Mouse (Mus musculus) kidney, adult 2 months (tissue): ENCODE data around the gene Wdfy3. TPM values are rescaled to one million over a fixed set of nuclear protein-coding genes. Genes with fewer than 3 reads are reported as not detected.

Experiments
- DNase-seq: peaks from one replicate; pipeline ENCODE4 v3.0.0; 2021
- H3K27ac ChIP-seq: fragments of 200-500 bp; 2 replicates; pipeline ENCODE4 v1.5.1; 2012; ENCODE audit warnings: low read depth, low read length, control low read depth, inconsistent platforms; ENCODE audit not compliant: insufficient read depth
- H3K27me3 ChIP-seq: fragments of 200-500 bp; replicated peaks from 2 replicates; pipeline ENCODE4 v1.6.1; 2012; ENCODE audit warnings: mild to moderate bottlenecking, moderate library complexity, low read length, inconsistent platforms; ENCODE audit not compliant: control insufficient read depth, insufficient read depth
- H3K36me3 ChIP-seq: fragments of 200-500 bp; 2 replicates; pipeline ENCODE4 v1.6.1; 2012; ENCODE audit warnings: mild to moderate bottlenecking, moderate library complexity, low read length, inconsistent platforms; ENCODE audit not compliant: control insufficient read depth, insufficient read depth
- H3K4me1 ChIP-seq: fragments of 200-500 bp; 2 replicates; pipeline ENCODE4 v1.6.1; 2011; ENCODE audit warnings: low read length; ENCODE audit not compliant: control insufficient read depth, insufficient read depth
- H3K4me3 ChIP-seq: fragments of 200-500 bp; 2 replicates; pipeline ENCODE4 v1.5.1; 2011; ENCODE audit warnings: mild to moderate bottlenecking, low read depth, low read length, control low read depth; ENCODE audit not compliant: insufficient read depth
- CTCF ChIP-seq: fragments of 200-500 bp; conservative IDR thresholded peaks from 2 replicates; pipeline ENCODE4 v1.5.1; 2011; ENCODE audit warnings: low read depth, mild to moderate bottlenecking, control low read depth, low read length, moderate library complexity, mixed read lengths; ENCODE audit not compliant: insufficient read depth, insufficient read length
- POLR2A ChIP-seq: fragments of 200-500 bp; IDR thresholded peaks from one replicate; pipeline ENCODE4 v1.6.1; 2011; ENCODE audit warnings: low read depth, low read length, control low read depth
- WGBS: fragments of 180-500 bp; shearing (Covaris S2); methylation state at CpG from one replicate; pipeline ENCODE4 v1.1.7; 2018; 5-methylcytosine and 5-hydroxymethylcytosine counted together
- polyA plus RNA-seq: library from polyadenylated mRNA; depleted of rRNA; stranded (reverse); fragments of >200 nt; gene quantifications from 2 replicates; pipeline ENCODE4 v1.2.3, GENCODE M21; 2012

The Wdfy3 gene
- polyA plus RNA-seq, 1 experiment = 39.7 TPM

DNA sequence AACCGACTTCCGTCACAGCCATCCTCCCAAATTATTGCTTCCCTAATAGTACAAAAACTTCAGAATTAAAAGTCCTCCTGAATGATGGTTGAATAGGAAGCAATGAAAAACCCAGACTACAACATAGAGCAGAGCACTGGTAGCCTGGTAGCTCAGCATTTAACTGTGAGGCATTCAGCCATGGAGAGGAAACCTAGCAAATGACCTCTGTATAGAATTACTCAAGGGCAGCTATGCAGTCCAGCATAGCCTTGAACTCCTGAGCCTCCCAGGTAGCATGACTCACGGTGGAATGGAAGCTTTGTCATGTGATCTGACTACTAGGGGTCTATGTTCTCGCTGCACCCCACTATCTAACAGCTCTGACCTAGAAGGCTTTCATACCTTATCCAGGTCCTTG, 189.8 kb downstream of the Wdfy3 start:
- WGBS = 58% methylated on average over 4 of the region's 4 CpGs
- Histone ChIP-seq H3K4me3 (no peak overlapping the region), H3K27ac (0 out of 2 replicates have a peak overlapping the region, but pooled peaks have one; percentile 48), H3K27me3 (no peaks in the 10 kb centered on the region), H3K4me1 (no peaks in the 10 kb centered on the region), H3K36me3 (peaks cover 2% of the 10 kb centered on the region; the same call in 1 of the 2 replicates)
- TF ChIP-seq POLR2A (no peak), CTCF (no peak)
- no peak for DNase-seq

DNA sequence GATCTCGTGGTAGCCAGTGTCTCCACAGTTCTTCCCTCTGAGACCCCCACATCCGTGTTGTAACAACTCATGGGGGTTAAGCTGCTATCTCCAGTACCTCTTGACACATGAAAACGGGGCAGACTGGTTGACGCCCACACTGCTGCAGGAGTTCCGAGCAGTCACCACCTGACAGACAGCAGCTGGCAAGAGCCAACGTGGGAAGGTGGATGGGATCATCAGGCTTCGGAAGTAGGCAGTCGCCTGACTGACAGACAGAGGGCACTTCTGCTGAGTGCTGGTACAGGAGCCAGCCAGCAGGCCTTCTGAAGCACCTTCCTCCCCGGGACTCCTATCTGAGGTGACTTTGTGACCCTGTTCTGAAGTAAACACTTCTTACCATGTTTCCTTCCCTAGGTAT, 191.3 kb downstream of the Wdfy3 start:
- H3K4me3 ChIP-seq = no peak overlapping the region
- H3K4me1 ChIP-seq = no peaks in the 10 kb centered on the region
- 54% methylated on average over 9 of the region's 9 CpGs for WGBS
- TF ChIP-seq POLR2A (no peak), CTCF (no peak)
- H3K27ac ChIP-seq = no peak overlapping the region
- peaks cover 2% of the 10 kb centered on the region; the same call in 1 of the 2 replicates for H3K36me3 ChIP-seq
- no peaks in the 10 kb centered on the region for H3K27me3 ChIP-seq
- DNase-seq = no peak

DNA sequence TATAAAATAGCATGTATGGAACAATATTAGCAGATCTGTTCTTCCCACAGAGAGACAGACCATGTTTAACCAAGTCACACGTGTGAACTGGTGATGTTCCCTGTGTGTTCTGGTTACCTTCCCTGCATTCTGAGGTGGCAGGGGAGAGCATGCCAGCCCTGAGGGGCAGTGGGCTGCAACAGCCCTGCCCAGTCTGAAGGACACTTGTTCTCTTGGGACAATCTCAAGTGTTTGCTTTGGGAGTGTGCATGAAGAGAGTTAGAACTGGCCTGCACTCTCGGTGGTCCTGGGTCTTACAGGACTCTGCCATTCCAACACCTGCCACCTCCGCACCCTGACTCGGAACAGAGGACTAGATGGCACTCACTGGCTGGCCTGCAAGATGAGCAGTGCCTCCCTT, 193.5 kb downstream of the Wdfy3 start:
- Histone ChIP-seq H3K27ac (no peak overlapping the region), H3K36me3 (no peaks in the 10 kb centered on the region; the same call in 1 of the 2 replicates), H3K27me3 (no peaks in the 10 kb centered on the region), H3K4me3 (no peak overlapping the region), H3K4me1 (no peaks in the 10 kb centered on the region)
- TF ChIP-seq CTCF (no peak), POLR2A (no peak)
- 87% methylated on average over 4 of the region's 4 CpGs for WGBS
- no peak for DNase-seq

GRCm38 (mm10) chr5:101866722-101867121, 203.0 kb downstream of the Wdfy3 start:
- H3K27ac ChIP-seq = no peak overlapping the region
- no peak for TF ChIP-seq CTCF
- TF ChIP-seq POLR2A = no peak
- no peaks in the 10 kb centered on the region for H3K27me3 ChIP-seq
- H3K4me3 ChIP-seq = no peak overlapping the region
- DNase-seq = no peak
- WGBS = 50% methylated on average over 2 of the region's 2 CpGs
- 0 out of 2 replicates have a peak, but pooled peaks cover 4% of the 10 kb centered on the region for H3K4me1 ChIP-seq
- peaks cover 18% of the 10 kb centered on the region for H3K36me3 ChIP-seq

DNA sequence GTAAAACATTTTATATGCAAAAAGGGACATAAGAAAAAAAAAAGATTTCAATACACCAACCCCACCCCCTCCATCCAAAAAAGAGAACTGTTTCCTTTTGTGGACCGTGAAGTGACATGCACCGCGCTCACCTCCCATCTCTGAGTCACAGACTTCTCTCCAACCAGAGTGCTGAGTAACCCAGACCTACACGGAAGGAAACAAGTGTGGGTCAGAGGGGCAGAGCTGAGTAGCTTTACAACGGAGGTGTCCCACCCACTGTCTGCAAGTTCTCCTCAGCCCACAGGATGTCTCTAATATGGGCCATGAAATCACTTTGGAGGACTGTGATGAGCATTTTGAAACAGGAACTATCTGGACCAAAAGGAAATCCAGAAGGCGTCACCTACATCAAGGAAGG, 205.8 kb downstream of the Wdfy3 start:
- H3K4me1 ChIP-seq = peaks cover 10% of the 10 kb centered on the region; the same call in 1 of the 2 replicates
- no peak for DNase-seq
- H3K4me3 ChIP-seq = no peak overlapping the region
- H3K27me3 ChIP-seq = no peaks in the 10 kb centered on the region
- H3K27ac ChIP-seq = no peak overlapping the region
- no peak for TF ChIP-seq CTCF
- no peak for TF ChIP-seq POLR2A
- WGBS = 78% methylated on average over 6 of the region's 6 CpGs
- peaks cover 13% of the 10 kb centered on the region for H3K36me3 ChIP-seq

DNA sequence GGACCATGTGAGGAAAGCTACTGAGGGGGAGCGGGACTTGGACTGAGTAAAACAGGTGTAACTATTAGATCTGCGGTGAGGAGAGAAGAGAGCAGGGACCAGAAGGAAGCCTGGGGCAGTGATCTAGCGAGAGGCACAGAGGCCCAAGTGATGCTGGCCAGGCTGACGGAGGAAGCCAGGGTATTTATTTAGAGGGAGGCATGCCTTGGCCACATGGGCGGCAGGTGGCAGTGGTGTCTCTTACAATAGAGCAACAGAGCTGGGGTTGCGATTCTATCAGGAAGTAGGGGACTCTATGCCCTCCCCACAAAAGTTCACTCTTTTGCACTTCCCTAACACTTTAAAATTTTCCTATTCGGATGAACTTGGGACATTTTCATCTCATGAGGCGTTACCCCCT, 207.1 kb downstream of the Wdfy3 start:
- H3K27me3 ChIP-seq = no peaks in the 10 kb centered on the region
- peaks cover 18% of the 10 kb centered on the region for H3K4me1 ChIP-seq
- no peak; the same call in 1 of the 2 replicates for TF ChIP-seq CTCF
- TF ChIP-seq POLR2A = no peak
- WGBS = 66% methylated on average over 8 of the region's 8 CpGs
- H3K27ac ChIP-seq = peak overlapping the region; percentile 52; the same call in 1 of the 2 replicates
- peaks cover 5% of the 10 kb centered on the region for H3K36me3 ChIP-seq
- DNase-seq = no peak
- H3K4me3 ChIP-seq = no peak overlapping the region

DNA sequence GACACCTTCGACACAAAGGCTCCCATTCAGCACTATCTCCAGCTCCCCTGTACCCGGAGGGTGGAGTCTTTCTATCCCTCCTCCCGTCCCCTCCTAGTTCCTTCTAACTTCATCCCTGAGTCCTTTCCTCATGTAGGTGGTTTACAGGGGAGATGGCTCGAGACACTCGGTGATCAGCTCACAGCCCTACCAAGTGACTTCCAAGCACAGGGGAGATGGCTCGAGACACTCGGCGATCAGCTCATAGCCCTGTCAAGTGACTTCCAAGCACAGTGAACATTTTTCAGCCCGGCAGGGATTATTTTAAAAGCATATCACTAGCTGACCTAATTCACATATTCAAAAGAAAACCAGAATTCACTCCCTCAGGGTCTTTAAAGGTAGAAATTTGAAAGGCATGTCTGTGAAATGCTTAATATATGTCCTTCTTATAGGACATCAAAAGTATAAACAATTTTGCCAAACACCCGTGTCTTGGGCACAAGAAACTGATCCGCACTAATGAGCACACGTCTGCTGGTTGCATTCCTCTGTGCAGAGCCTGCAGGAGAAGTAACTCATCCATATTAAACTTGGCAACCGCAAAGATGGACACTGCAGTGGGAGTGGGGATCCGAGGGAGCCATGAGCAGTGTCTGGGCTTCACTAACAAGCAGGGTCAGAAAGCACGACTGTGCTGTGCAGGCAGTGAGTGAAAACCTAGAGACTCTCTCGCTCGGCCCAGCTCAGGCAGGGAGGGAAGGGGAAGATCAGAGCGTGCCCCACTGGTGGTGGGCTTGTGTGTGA, 207.7 kb downstream of the Wdfy3 start:
- Histone ChIP-seq H3K4me1 (peaks cover 23% of the 10 kb centered on the region), H3K36me3 (peaks cover 2% of the 10 kb centered on the region), H3K27ac (peak overlapping the region; percentile 52; the same call in 1 of the 2 replicates), H3K27me3 (no peaks in the 10 kb centered on the region), H3K4me3 (no peak overlapping the region)
- peak; percentile 28 for DNase-seq
- 50% methylated on average over 18 of the region's 18 CpGs for WGBS
- TF ChIP-seq POLR2A (no peak), CTCF (no peak)
